Mouse (Mus musculus): ENCODE measurements around the gene Arhgap9. TPM values are rescaled to one million over a fixed set of nuclear protein-coding genes. Genes with fewer than 3 reads are reported as not detected.

The Arhgap9 gene
- polyA plus RNA-seq, 1 experiment from 2014 or later: 0.81 TPM

DNA sequence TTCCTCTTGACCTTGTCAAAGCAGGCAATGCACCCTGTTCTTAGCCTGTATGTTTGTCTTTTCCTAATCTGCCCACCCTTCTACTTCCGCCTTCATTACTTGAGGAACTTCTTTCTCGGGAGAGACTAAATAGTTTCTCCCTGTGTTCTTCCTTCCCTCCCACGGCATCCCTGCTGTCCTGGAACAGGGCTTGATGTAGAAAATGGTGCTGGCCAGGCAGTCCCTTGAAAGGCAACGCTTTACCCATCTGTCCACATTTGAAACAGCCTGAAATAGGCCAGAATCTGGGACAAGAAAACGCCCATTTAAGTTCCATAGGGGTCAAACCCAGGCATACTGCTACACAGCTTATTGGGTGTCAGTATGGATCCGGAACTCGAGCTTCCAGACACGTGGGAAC lies 28.0 kb downstream of the Arhgap9 start:
- H3K9ac ChIP-seq (ENCODE audit: low read depth, low read length): no peak overlapping the region
- WGBS: 82% methylated on average over 8 of the region's 8 CpGs

GRCm38 (mm10) chr10:127350594-127351284 lies 29.0 kb downstream of the Arhgap9 start:
- ATAC-seq: peak; percentile 79
- WGBS: 13% methylated on average over 24 of the region's 24 CpGs
- no peaks in the 10 kb centered on the region for H3K9me3 ChIP-seq (ENCODE audit: control insufficient read depth, low read length)
- no peaks in the 10 kb centered on the region for H3K36me3 ChIP-seq (ENCODE audit: control insufficient read depth, insufficient read depth, low read length)
- H3K4me1 ChIP-seq (ENCODE audit: control insufficient read depth, insufficient read depth, low read depth, low read length): no peaks in the 10 kb centered on the region
- H3K27me3 ChIP-seq (replicated peaks; ENCODE audit: control insufficient read depth, insufficient read depth, low read length): 0 out of 2 replicates have a peak, but pooled peaks cover 2% of the 10 kb centered on the region
- peak overlapping the region; percentile 26 for H3K4me3 ChIP-seq (ENCODE audit: low read length)
- peak overlapping the region; percentile 59 for H3K4me2 ChIP-seq (ENCODE audit: low read length)
- H3K27ac ChIP-seq (ENCODE audit: low read depth, low read length): no peak overlapping the region
- H3K9ac ChIP-seq (ENCODE audit: low read depth, low read length): peak overlapping the region; percentile 55

More for the DNA sequence above, 28.0 kb downstream of the Arhgap9 start:
- H3K4me3 ChIP-seq (ENCODE audit: low read length): no peak overlapping the region
- no peaks in the 10 kb centered on the region for H3K4me1 ChIP-seq (ENCODE audit: control insufficient read depth, insufficient read depth, low read depth, low read length)
- 0 out of 2 replicates have a peak, but pooled peaks cover 2% of the 10 kb centered on the region for H3K27me3 ChIP-seq (replicated peaks; ENCODE audit: control insufficient read depth, insufficient read depth, low read length)
- no peaks in the 10 kb centered on the region for H3K9me3 ChIP-seq (ENCODE audit: control insufficient read depth, low read length)
- no peak overlapping the region for H3K27ac ChIP-seq (ENCODE audit: low read depth, low read length)
- H3K4me2 ChIP-seq (ENCODE audit: low read length): no peak overlapping the region
- ATAC-seq: no peak
- H3K36me3 ChIP-seq (ENCODE audit: control insufficient read depth, insufficient read depth, low read length): no peaks in the 10 kb centered on the region

- H3K36me3 ChIP-seq (ENCODE audit: control insufficient read depth, insufficient read depth, low read length): no peaks in the 10 kb centered on the region
- H3K4me3 ChIP-seq (ENCODE audit: low read length): no peak overlapping the region
- WGBS: 86% methylated on average over 8 of the region's 8 CpGs
- 0 out of 2 replicates have a peak, but pooled peaks cover 2% of the 10 kb centered on the region for H3K27me3 ChIP-seq (replicated peaks; ENCODE audit: control insufficient read depth, insufficient read depth, low read length)
- ATAC-seq: peak; percentile 14; the same call in 1 of the 2 replicates
- no peak overlapping the region for H3K9ac ChIP-seq (ENCODE audit: low read depth, low read length)
- no peaks in the 10 kb centered on the region for H3K4me1 ChIP-seq (ENCODE audit: control insufficient read depth, insufficient read depth, low read depth, low read length)
- H3K4me2 ChIP-seq (ENCODE audit: low read length): no peak overlapping the region; the same call in 1 of the 2 replicates
- H3K27ac ChIP-seq (ENCODE audit: low read depth, low read length): no peak overlapping the region
- H3K9me3 ChIP-seq (ENCODE audit: control insufficient read depth, low read length): no peaks in the 10 kb centered on the region
Measured at GRCm38 (mm10) chr10:127351285-127351595, 29.5 kb downstream of the Arhgap9 start.

GRCm38 (mm10) chr10:127351719-127352118 lies 30.0 kb downstream of the Arhgap9 start:
- no peak overlapping the region for H3K4me2 ChIP-seq (ENCODE audit: low read length)
- no peak overlapping the region for H3K9ac ChIP-seq (ENCODE audit: low read depth, low read length)
- 83% methylated on average over 8 of the region's 8 CpGs for WGBS
- H3K4me3 ChIP-seq (ENCODE audit: low read length): no peak overlapping the region
- H3K27ac ChIP-seq (ENCODE audit: low read depth, low read length): no peak overlapping the region
- 0 out of 2 replicates have a peak, but pooled peaks cover 2% of the 10 kb centered on the region for H3K27me3 ChIP-seq (replicated peaks; ENCODE audit: control insufficient read depth, insufficient read depth, low read length)
- no peaks in the 10 kb centered on the region for H3K4me1 ChIP-seq (ENCODE audit: control insufficient read depth, insufficient read depth, low read depth, low read length)
- no peaks in the 10 kb centered on the region for H3K9me3 ChIP-seq (ENCODE audit: control insufficient read depth, low read length)
- no peak for ATAC-seq
- no peaks in the 10 kb centered on the region for H3K36me3 ChIP-seq (ENCODE audit: control insufficient read depth, insufficient read depth, low read length)

DNA sequence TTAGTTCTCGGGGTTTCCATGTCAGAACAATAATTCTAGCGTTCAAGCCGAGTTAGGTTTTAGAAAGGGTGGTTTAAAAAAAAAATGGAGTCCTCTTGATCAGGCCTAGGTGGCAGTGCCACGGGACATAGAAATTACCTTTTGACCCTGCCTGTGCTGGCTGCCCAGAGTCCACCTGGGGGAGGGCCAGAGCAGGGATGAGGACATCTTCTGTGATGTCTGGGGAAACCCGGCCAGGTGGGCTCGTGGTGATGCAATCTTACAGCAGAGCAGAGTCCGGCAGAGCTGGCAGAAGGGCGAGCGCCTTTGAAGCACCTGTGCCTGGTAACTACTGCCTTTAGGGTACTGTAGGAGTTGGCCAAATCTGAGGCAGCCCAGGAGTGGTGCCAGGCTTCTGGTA lies 30.4 kb downstream of the Arhgap9 start:
- Histone ChIP-seq H3K4me2 (ENCODE audit: low read length) (no peak overlapping the region), H3K9me3 (ENCODE audit: control insufficient read depth, low read length) (no peaks in the 10 kb centered on the region), H3K27me3 (replicated peaks; ENCODE audit: control insufficient read depth, insufficient read depth, low read length) (0 out of 2 replicates have a peak, but pooled peaks cover 2% of the 10 kb centered on the region), H3K4me3 (ENCODE audit: low read length) (no peak overlapping the region), H3K27ac (ENCODE audit: low read depth, low read length) (no peak overlapping the region), H3K36me3 (ENCODE audit: control insufficient read depth, insufficient read depth, low read length) (no peaks in the 10 kb centered on the region), H3K9ac (ENCODE audit: low read depth, low read length) (no peak overlapping the region), H3K4me1 (ENCODE audit: control insufficient read depth, insufficient read depth, low read depth, low read length) (no peaks in the 10 kb centered on the region)
- no peak for ATAC-seq
- whole genome bisulfite sequencing: 90% methylated on average over 9 of the region's 9 CpGs

DNA sequence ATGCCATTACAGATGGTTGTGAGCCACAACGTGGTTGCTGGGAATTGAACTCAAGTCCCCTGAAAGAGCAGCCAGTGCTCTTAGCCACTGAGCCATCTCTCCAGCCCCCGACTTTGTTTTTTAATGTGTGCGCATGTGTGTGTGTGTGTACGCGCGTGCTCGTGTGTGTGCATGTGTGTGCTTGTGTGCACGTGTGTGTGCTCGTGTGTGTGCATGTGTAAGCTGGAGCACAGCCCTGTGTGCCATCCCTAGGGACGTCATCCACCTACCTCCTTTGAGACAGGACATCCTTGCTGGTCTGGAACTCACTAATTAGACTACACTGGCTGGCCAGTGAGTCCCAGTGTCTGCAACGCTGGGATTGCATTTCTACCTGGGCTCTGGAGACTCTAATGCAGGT lies 31.0 kb downstream of the Arhgap9 start:
- Histone ChIP-seq H3K27ac (ENCODE audit: low read depth, low read length) (no peak overlapping the region), H3K36me3 (ENCODE audit: control insufficient read depth, insufficient read depth, low read length) (no peaks in the 10 kb centered on the region), H3K4me2 (ENCODE audit: low read length) (no peak overlapping the region), H3K9me3 (ENCODE audit: control insufficient read depth, low read length) (no peaks in the 10 kb centered on the region), H3K9ac (ENCODE audit: low read depth, low read length) (no peak overlapping the region), H3K27me3 (replicated peaks; ENCODE audit: control insufficient read depth, insufficient read depth, low read length) (0 out of 2 replicates have a peak, but pooled peaks cover 2% of the 10 kb centered on the region), H3K4me3 (ENCODE audit: low read length) (no peak overlapping the region), H3K4me1 (ENCODE audit: control insufficient read depth, insufficient read depth, low read depth, low read length) (no peaks in the 10 kb centered on the region)
- no peak for ATAC-seq
- 92% methylated on average over 11 of the region's 11 CpGs for WGBS

DNA sequence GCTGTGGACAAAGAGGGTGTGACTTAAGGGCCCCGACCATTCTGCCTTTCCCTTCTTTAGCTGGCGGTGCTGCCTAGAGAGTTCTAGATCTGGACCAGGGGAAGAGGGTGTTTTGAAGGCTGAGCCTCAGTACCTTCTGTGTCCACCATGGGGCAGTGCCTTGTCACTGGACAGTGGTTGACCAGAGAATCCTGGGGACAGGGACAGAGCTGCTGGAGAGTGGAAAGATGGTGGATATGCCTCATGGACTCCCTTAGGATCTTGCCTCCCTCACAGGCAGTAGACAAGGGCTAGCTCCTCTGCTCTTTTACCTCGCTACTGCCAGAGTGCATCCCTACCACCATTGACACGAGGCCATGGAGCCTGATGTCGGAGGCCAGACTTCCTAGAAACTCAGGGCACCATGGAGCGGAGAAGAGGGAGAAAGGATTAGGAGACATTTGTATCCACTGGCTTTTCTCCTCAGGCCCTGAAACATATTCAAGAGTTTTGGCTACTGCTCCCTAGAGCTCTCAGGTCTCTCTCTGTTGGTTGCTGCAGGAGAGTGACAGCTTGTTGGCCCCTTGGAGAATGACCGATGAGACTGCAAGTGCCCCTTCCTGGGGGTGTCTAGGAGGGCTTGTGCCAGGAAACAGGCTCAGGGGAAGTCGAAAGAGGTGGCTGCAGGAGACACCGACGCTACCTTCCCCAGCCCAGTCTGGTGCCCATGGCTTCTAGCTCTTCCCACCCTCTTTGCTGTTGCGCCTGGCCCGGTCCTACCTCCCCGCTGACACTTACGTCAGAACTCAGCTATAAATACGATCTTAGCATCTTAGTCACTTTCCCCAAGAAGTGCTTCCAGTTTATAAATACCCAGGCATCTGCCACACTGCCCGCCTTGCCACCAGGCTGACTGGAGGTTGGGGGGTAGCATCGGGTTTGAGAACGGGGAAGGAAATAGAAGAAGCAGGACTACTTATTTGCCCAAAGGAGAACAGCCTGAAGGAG lies 32.4 kb downstream of the Arhgap9 start, which contains the start of gene Inhbe:
Gene Inhbe, minus strand, starts transcription at position 503 of the 987 bp plus-strand sequence.
- no peak for ATAC-seq
- 87% methylated on average over 18 of the region's 18 CpGs for WGBS
- H3K4me3 ChIP-seq (ENCODE audit: low read length): no peak within 1 kb of the TSS

GRCm38 (mm10) chr10:127355336-127355735 lies 33.6 kb downstream of the Arhgap9 start:
- no peak overlapping the region for H3K27ac ChIP-seq (ENCODE audit: low read depth, low read length)
- H3K27me3 ChIP-seq (replicated peaks; ENCODE audit: control insufficient read depth, insufficient read depth, low read length): 0 out of 2 replicates have a peak, but pooled peaks cover 2% of the 10 kb centered on the region
- no peaks in the 10 kb centered on the region for H3K9me3 ChIP-seq (ENCODE audit: control insufficient read depth, low read length)
- no peak overlapping the region for H3K4me2 ChIP-seq (ENCODE audit: low read length)
- H3K4me1 ChIP-seq (ENCODE audit: control insufficient read depth, insufficient read depth, low read depth, low read length): no peaks in the 10 kb centered on the region
- H3K36me3 ChIP-seq (ENCODE audit: control insufficient read depth, insufficient read depth, low read length): no peaks in the 10 kb centered on the region
- WGBS: 54% methylated on average over 10 of the region's 10 CpGs
- H3K9ac ChIP-seq (ENCODE audit: low read depth, low read length): no peak overlapping the region
- H3K4me3 ChIP-seq (ENCODE audit: low read length): no peak overlapping the region
- no peak for ATAC-seq

More for the DNA sequence above, 32.4 kb downstream of the Arhgap9 start, which contains the start of gene Inhbe:
- no peaks in the 10 kb centered on the region for H3K4me1 ChIP-seq (ENCODE audit: control insufficient read depth, insufficient read depth, low read depth, low read length)
- no peak within 1 kb of the TSS for H3K4me2 ChIP-seq (ENCODE audit: low read length)
- H3K27ac ChIP-seq (ENCODE audit: low read depth, low read length): no peak within 1 kb of the TSS
- no peak within 1 kb of the TSS for H3K9ac ChIP-seq (ENCODE audit: low read depth, low read length)
- 0 out of 2 replicates have a peak, but pooled peaks cover 2% of the 10 kb centered on the region for H3K27me3 ChIP-seq (replicated peaks; ENCODE audit: control insufficient read depth, insufficient read depth, low read length)
- H3K36me3 ChIP-seq (ENCODE audit: control insufficient read depth, insufficient read depth, low read length): no peaks in the 10 kb centered on the region
- no peaks in the 10 kb centered on the region for H3K9me3 ChIP-seq (ENCODE audit: control insufficient read depth, low read length)

GRCm38 (mm10) chr10:127360714-127361113 lies 39.0 kb downstream of the Arhgap9 start:
- Histone ChIP-seq H3K4me3 (ENCODE audit: low read length) (no peak overlapping the region), H3K4me1 (ENCODE audit: control insufficient read depth, insufficient read depth, low read depth, low read length) (no peaks in the 10 kb centered on the region), H3K9me3 (ENCODE audit: control insufficient read depth, low read length) (peaks cover 2% of the 10 kb centered on the region; the same call in 1 of the 2 replicates), H3K27me3 (replicated peaks; ENCODE audit: control insufficient read depth, insufficient read depth, low read length) (no peaks in the 10 kb centered on the region), H3K4me2 (ENCODE audit: low read length) (no peak overlapping the region), H3K27ac (ENCODE audit: low read depth, low read length) (no peak overlapping the region), H3K9ac (ENCODE audit: low read depth, low read length) (no peak overlapping the region), H3K36me3 (ENCODE audit: control insufficient read depth, insufficient read depth, low read length) (no peaks in the 10 kb centered on the region)
- ATAC-seq: no peak
- WGBS: 90% methylated on average over 3 of the region's 3 CpGs

Measured in hindbrain, embryonic 16.5 days (tissue).